Mouse (Mus musculus) CH12.LX (cell line): Measurements from ENCODE around the gene Spata21. TPM values are rescaled to one million over a fixed set of nuclear protein-coding genes. Genes with fewer than 3 reads are reported as not detected.
"Not testable (repeated sequence)": the region's sequence is repeated elsewhere in the genome, so short reads cannot be mapped to it uniquely, and the experiment has no call there.

Source experiments
- DNase-seq: peaks from one replicate; pipeline ENCODE4 v3.0.0-alpha.2; 2013; ENCODE audit errors: extremely low read depth
- H3K27ac ChIP-seq: 2 replicates; pipeline ENCODE4 v1.5.1; 2012; ENCODE audit warnings: low read depth, mild to moderate bottlenecking, control low read depth, moderate library complexity; ENCODE audit not compliant: insufficient read depth
- H3K27me3 ChIP-seq: replicated peaks from 2 replicates; pipeline ENCODE3; 2012; ENCODE audit warnings: inconsistent platforms
- H3K36me3 ChIP-seq, 2 experiments: replicated peaks in 1 of 2; 2 replicates each; pipeline versions ENCODE3 to v1.6.1; 2012; ENCODE audit warnings: inconsistent platforms in 1 of 2, low read length in 1 of 2, mild to moderate bottlenecking in 1 of 2, mixed read lengths in 1 of 2, moderate library complexity in 1 of 2; ENCODE audit not compliant: control insufficient read depth in 1 of 2, insufficient read depth in 1 of 2
- H3K4me1 ChIP-seq, 2 experiments: 2 replicates each; pipeline ENCODE4 v1.6.1; 2012; ENCODE audit warnings: inconsistent platforms in 1 of 2, moderate library complexity in 1 of 2; ENCODE audit not compliant: insufficient read depth in 2 of 2, control insufficient read depth in 1 of 2
- H3K4me2 ChIP-seq: 2 replicates; pipeline ENCODE4 v1.6.1; 2012; ENCODE audit warnings: low read depth, mild to moderate bottlenecking, control low read depth; ENCODE audit not compliant: poor library complexity, insufficient read depth, severe bottlenecking
- H3K4me3 ChIP-seq, 3 experiments: fragments of 150-350 bp in 1 of 3; sonication (generic) in 1 of 3; replicated peaks in 1 of 3; 2 replicates each; pipeline versions ENCODE3 to v1.5.1; 2011 to 2012; ENCODE audit warnings: low read depth in 2 of 3, low read length in 2 of 3, mild to moderate bottlenecking in 2 of 3, moderate library complexity in 2 of 3, control low read depth in 1 of 3, improper control_type of control experiment in 1 of 3, inconsistent platforms in 1 of 3, mixed read lengths in 1 of 3; ENCODE audit not compliant: poor library complexity in 1 of 3
- H3K79me2 ChIP-seq: replicated peaks from 2 replicates; pipeline ENCODE4 v1.6.1; 2012; ENCODE audit warnings: mild to moderate bottlenecking, moderate library complexity; ENCODE audit not compliant: control insufficient read depth, poor library complexity, insufficient read depth, severe bottlenecking; ENCODE audit errors: extremely low read depth
- H3K9ac ChIP-seq: 2 replicates; pipeline ENCODE4 v1.6.1; 2012; ENCODE audit warnings: low read depth, mild to moderate bottlenecking, control low read depth, moderate library complexity; ENCODE audit not compliant: insufficient read depth
- H3K9me3 ChIP-seq: replicated peaks from 2 replicates; pipeline ENCODE3; 2012; ENCODE audit warnings: low read length, inconsistent platforms, mixed read lengths
- BHLHE40 ChIP-seq: IDR thresholded peaks from 2 replicates; pipeline ENCODE4 v1.6.1; 2011; ENCODE audit warnings: mild to moderate bottlenecking, low read depth, low read length, improper control_type of control experiment
- CTCF ChIP-seq, 2 experiments: IDR thresholded peaks in 1 of 2; conservative IDR thresholded peaks in 1 of 2; 2 replicates each; pipeline ENCODE4 v1.5.1; 2011 to 2012; ENCODE audit warnings: low read depth in 2 of 2, low read length in 2 of 2, improper control_type of control experiment in 1 of 2, inconsistent platforms in 1 of 2, mild to moderate bottlenecking in 1 of 2, moderate library complexity in 1 of 2
- EP300 ChIP-seq: IDR thresholded peaks from 2 replicates; pipeline ENCODE4 v1.6.1; 2011; ENCODE audit warnings: low read length, improper control_type of control experiment
- IRF4 ChIP-seq: IDR thresholded peaks from 2 replicates; pipeline ENCODE4 v1.6.1; 2014; ENCODE audit warnings: low read depth, mild to moderate bottlenecking, inconsistent platforms, low read length, improper control_type of control experiment
- JUN ChIP-seq: IDR thresholded peaks from 2 replicates; pipeline ENCODE4 v1.6.1; 2011; ENCODE audit warnings: low read depth, mild to moderate bottlenecking, low read length, improper control_type of control experiment, moderate library complexity; ENCODE audit not compliant: insufficient read depth
- JUND ChIP-seq: conservative IDR thresholded peaks from 2 replicates; pipeline ENCODE4 v1.6.1; 2011; ENCODE audit warnings: low read depth, low read length, improper control_type of control experiment
- MAX ChIP-seq: IDR thresholded peaks from 2 replicates; pipeline ENCODE4 v1.6.1; 2011; ENCODE audit warnings: low read length, improper control_type of control experiment
- MAZ ChIP-seq: IDR thresholded peaks from 2 replicates; pipeline ENCODE4 v1.6.1; 2012; ENCODE audit warnings: low read depth, mild to moderate bottlenecking, inconsistent platforms, low read length, improper control_type of control experiment, moderate library complexity
- MXI1 ChIP-seq: IDR thresholded peaks from 2 replicates; pipeline ENCODE4 v1.6.1; 2011; ENCODE audit warnings: mild to moderate bottlenecking, low read depth, low read length, improper control_type of control experiment
- MYC ChIP-seq: IDR thresholded peaks from 2 replicates; pipeline ENCODE4 v1.6.1; 2011; ENCODE audit warnings: low read depth, mild to moderate bottlenecking, improper control_type of control experiment, low read length
- NELFE ChIP-seq: IDR thresholded peaks from 2 replicates; pipeline ENCODE4 v1.6.1; 2011; ENCODE audit warnings: low read depth, low read length, improper control_type of control experiment
- NRF1 ChIP-seq: IDR thresholded peaks from 2 replicates; pipeline ENCODE4 v1.6.1; 2014; ENCODE audit warnings: low read depth, mild to moderate bottlenecking, inconsistent platforms, low read length, improper control_type of control experiment, moderate library complexity
- PAX5 ChIP-seq: IDR thresholded peaks from 2 replicates; pipeline ENCODE4 v1.6.1; 2012; ENCODE audit warnings: low read length, inconsistent platforms, mixed read lengths
- POLR2A ChIP-seq: IDR thresholded peaks from 2 replicates; pipeline ENCODE4 v1.6.1; 2011; ENCODE audit warnings: low read depth, mild to moderate bottlenecking, improper control_type of control experiment, low read length
- POLR2AphosphoS2 ChIP-seq: IDR thresholded peaks from 2 replicates; pipeline ENCODE4 v1.6.1; 2011; ENCODE audit warnings: low read depth, low read length, improper control_type of control experiment
- RAD21 ChIP-seq: IDR thresholded peaks from 2 replicates; pipeline ENCODE4 v1.6.1; 2011; ENCODE audit warnings: low read depth, mild to moderate bottlenecking, low read length, improper control_type of control experiment, moderate library complexity
- RCOR1 ChIP-seq: conservative IDR thresholded peaks from 2 replicates; pipeline ENCODE4 v1.6.1; 2012; ENCODE audit warnings: low read depth, mild to moderate bottlenecking, inconsistent platforms, low read length, improper control_type of control experiment
- TCF12 ChIP-seq: IDR thresholded peaks from 2 replicates; pipeline ENCODE4 v1.6.1; 2014; ENCODE audit warnings: low read depth, mild to moderate bottlenecking, inconsistent platforms, low read length, improper control_type of control experiment
- UBTF ChIP-seq: IDR thresholded peaks from 2 replicates; pipeline ENCODE4 v1.6.1; 2012; ENCODE audit warnings: low read depth, mild to moderate bottlenecking, inconsistent platforms, low read length, improper control_type of control experiment, moderate library complexity
- USF1 ChIP-seq: IDR thresholded peaks from 2 replicates; pipeline ENCODE4 v1.6.1; 2014; ENCODE audit warnings: low read depth, mild to moderate bottlenecking, inconsistent platforms, low read length, improper control_type of control experiment
- USF2 ChIP-seq: conservative IDR thresholded peaks from 2 replicates; pipeline ENCODE4 v1.6.1; 2011; ENCODE audit warnings: low read depth, low read length, improper control_type of control experiment
- ZC3H11A ChIP-seq: IDR thresholded peaks from 2 replicates; pipeline ENCODE4 v1.6.1; 2012; ENCODE audit warnings: low read depth, mild to moderate bottlenecking, inconsistent platforms, low read length, improper control_type of control experiment
- ZKSCAN1 ChIP-seq: IDR thresholded peaks from 2 replicates; pipeline ENCODE4 v1.6.1; 2012; ENCODE audit warnings: low read depth, inconsistent platforms, low read length, improper control_type of control experiment, borderline replicate concordance
- ZMIZ1 ChIP-seq: IDR thresholded peaks from 2 replicates; pipeline ENCODE4 v1.6.1; 2012; ENCODE audit warnings: low read depth, mild to moderate bottlenecking, inconsistent platforms, low read length, improper control_type of control experiment
- ZNF384 ChIP-seq: IDR thresholded peaks from 2 replicates; pipeline ENCODE4 v1.6.1; 2012; ENCODE audit warnings: low read depth, low read length, improper control_type of control experiment, inconsistent platforms
- dilution Hi-C: fragments of 300-500 bp; cut with MboI; formaldehyde crosslinking; loops from 2 replicates; pipeline ENCODE4 v1.14.3; 2020; ENCODE audit warnings: low sequenced_read_pairs; ENCODE audit not compliant: extremely low pct_unique_long_range_greater_than_20kb, extremely low pct_ligation_motif_present
- in situ Hi-C: fragments of 300-500 bp; cut with MboI; formaldehyde crosslinking; loops from 3 replicates; pipeline ENCODE4 v1.14.3; 2019; ENCODE audit warnings: low sequenced_read_pairs, low pct_ligation_motif_present, low pct_unique_long_range_greater_than_20kb, mixed read lengths
- polyA plus RNA-seq: library from polyadenylated mRNA; unstranded; fragments of >175 nt; gene quantifications from 2 replicates; pipeline ENCODE4 v1.2.1, GENCODE M21; 2012; ENCODE audit warnings: low read depth; ENCODE audit not compliant: insufficient read length
- total RNA-seq, 2 experiments: library from RNA; depleted of rRNA; stranded (reverse); fragments of 300-350 nt in 1 of 2; fragments of >200 nt in 1 of 2; gene quantifications; 2 replicates each; pipeline ENCODE4 v1.2.3; 2012 to 2014

Spata21 gene
- total and polyA plus RNA-seq, 3 experiments, result not detected

DNA sequence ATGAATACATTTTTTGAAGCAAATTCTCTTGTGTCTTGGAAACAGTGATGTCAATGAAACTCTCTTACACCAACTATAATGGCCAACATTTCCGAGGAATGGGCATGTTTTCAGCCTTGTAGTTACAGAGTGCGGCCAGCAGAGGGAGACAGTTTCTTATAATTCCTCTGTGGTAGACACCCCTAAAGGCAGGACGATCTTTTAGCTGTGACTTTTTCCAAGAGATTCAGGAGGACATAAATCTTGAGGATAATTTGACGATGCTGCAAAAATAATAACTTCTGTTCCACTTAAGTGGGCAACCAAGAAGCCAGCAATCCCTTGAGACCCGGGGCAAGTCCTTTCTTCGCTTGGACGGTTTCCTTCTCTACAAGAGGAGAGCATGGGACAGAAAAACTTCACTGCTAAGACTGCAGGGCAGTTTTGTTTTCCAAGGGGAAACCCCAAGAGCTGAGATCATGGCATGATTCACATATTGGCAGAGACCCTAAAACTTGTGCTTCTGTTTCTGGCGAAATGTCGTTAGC is 54.2 kb downstream of the Spata21 start (continued):
- TF ChIP-seq ZMIZ1 (no peak), MYC (peak; percentile 73), ZNF384 (peak; percentile 43; the same call in 1 of the 2 replicates), JUND (peak; percentile 52), POLR2AphosphoS2 (no peak), USF2 (no peak), NRF1 (peak; percentile 39; the same call in 1 of the 2 replicates), CTCF (conservative IDR thresholded peaks at IDR 0.05 in 1 of 2, IDR thresholded peaks at IDR 0.05 in 1 of 2; ENCODE audit: low read depth in 2 of 2, low read length in 2 of 2) (peak; percentile 92 to 97), JUN (peak; percentile 46), USF1 (no peak), MAX (peak; percentile 49; the same call in 1 of the 2 replicates), BHLHE40 (no peak), RCOR1 (no peak), TCF12 (peak; percentile 66; the same call in 1 of the 2 replicates), UBTF (no peak), PAX5 (no peak), ZKSCAN1 (no peak; the same call in 1 of the 2 replicates), MXI1 (peak; percentile 69), NELFE (peak; percentile 55; the same call in 1 of the 2 replicates), RAD21 (peak; percentile 81), EP300 (peak; percentile 68), MAZ (no peak), ZC3H11A (peak; percentile 6; the same call in 1 of the 2 replicates), POLR2A (0 out of 2 replicates have a peak, but pooled peaks have one; percentile 20), IRF4 (peak; percentile 36)
- TF ChIP-seq, all 38 proteins: peak for 26

DNA sequence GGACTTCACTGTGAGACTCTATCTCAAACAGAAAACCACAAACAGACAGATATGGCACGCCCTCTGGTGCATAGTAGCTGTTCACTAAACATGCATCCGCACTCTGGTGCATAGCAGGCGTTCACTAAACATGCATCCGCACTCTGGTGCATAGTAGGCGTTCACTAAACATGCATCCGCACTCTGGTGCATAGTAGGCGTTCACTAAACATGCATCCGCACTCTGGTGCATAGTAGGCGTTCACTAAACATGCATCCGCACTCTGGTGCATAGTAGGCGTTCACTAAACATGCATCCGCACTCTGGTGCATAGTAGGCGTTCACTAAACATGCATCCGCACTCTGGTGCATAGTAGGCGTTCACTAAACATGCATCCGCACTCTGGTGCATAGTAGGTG is 57.0 kb downstream of the Spata21 start:
- H3K4me2 ChIP-seq, H3K27ac ChIP-seq, DNase-seq, H3K9ac ChIP-seq, H3K9me3 ChIP-seq, H3K36me3 ChIP-seq, H3K27me3 ChIP-seq, dilution Hi-C loops, H3K4me3 ChIP-seq: not testable (repeated sequence)
- peak; percentile 81; the same call in 1 of the 2 replicates for TF ChIP-seq ZKSCAN1
- peaks cover 19% of the 10 kb centered on the region for H3K79me2 ChIP-seq
- in situ Hi-C loops, result loop anchor here (10.0 kb wide), 2 partner anchors 70 to 220 kb away; partner anchors contain the start of genes Fam131c and Rsg1
- peaks cover 24 to 63% of the 10 kb centered on the region in 2 experiments for H3K4me1 ChIP-seq
